Mouse (Mus musculus) hindlimb bud, embryonic 11.5 days (tissue): ENCODE results near the gene Gm4847.

Source experiments
- DNase-seq: peaks from one replicate; pipeline ENCODE4 v3.0.0-alpha.2; 2012; ENCODE audit warnings: low read depth, low spot score; ENCODE audit errors: extremely low spot score

Gene Gm4847

DNA sequence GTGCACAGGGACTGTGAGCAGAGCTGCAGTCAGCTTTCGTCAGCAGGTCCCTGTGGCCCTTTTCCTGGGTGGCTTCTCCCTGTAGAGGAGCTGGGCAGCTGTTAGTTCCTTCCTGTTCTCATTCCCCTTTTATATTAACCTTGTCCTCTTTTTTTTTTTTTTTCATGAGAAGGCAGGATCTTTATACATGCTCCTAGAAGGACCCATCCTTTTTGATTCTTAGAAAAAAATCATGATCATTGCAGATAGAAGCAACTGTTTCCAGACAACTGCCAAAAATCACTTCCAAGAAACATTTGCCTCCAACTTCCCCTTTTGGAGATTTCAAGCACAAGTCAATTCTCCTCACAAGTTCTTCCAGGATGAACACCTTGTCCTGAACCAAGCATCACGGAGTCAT, at the start of gene Gm4847:
TSS of gene Gm4847 (minus strand) at position 101 of the 400 bp plus-strand sequence.
- DNase-seq: no peak

DNA sequence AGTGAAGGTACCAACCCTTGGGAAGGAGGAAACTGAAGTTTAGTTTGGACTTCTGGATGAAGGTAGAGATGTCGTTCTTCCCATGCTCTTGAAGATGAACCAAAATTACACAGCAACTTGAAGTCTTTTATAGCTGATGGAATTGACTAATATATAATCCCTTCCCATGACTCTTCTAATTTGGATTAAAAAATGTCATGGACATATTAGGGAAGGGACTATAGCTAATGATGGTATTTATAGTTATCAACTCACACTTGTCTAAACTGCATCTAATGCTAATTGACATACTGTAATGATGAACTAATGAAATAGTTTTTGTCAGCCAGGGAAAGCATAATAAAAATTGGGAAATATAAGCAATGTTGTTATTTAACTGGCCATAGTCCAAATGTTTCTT, 34.3 kb upstream of the Gm4847 start, which contains the start of gene Fmo9:
TSS of gene Fmo9 (minus strand) at position 101 of the 400 bp plus-strand sequence.
- no peak for DNase-seq

GRCm38 (mm10) chr1:166669264-166669663, 21.8 kb upstream of the Gm4847 start:
- no peak for DNase-seq

GRCm38 (mm10) chr1:166660800-166661199, 13.3 kb upstream of the Gm4847 start:
- DNase-seq: no peak
